Comparison of ENCODE assay signal across 24 mouse cellular contexts in genomic region chr13:91758316-91759048, GRCm38 (mm10). TPM values are rescaled to one million over a fixed set of nuclear protein-coding genes. Genes with fewer than 3 reads are reported as not detected.
A peak's percentile ranks its signal among the peaks of the same experiment; 100 is the strongest.
DNase-seq lines count a peak whose midpoint lies in the region; ATAC-seq and TF ChIP-seq lines count a peak whose summit lies in the region.
"Had no signal": no experiment of that assay in that cellular context is flagged by ENCODE, and none has a peak within 500 bp of the region (broad histone marks: within the 10 kb centered on the region; RNA-seq: fewer than 3 reads in every experiment).

No protein-coding gene starts in this region.

- no peak overlapping the region for H3K9ac ChIP-seq in lung, postnatal 0 days (replicated peaks; ENCODE audit: low read depth)
- no peak overlapping the region for H3K9ac ChIP-seq in intestine, embryonic 16.5 days (ENCODE audit: low read depth, low read length)
- H3K9ac ChIP-seq: embryonic facial prominence, embryonic 12.5 days; forebrain, embryonic 12.5 days; hindbrain, embryonic 13.5 days had no signal

- 35% methylated on average over 7 of the region's 7 CpGs for WGBS in lung, postnatal 0 days
- 54% methylated on average over 7 of the region's 7 CpGs for WGBS in intestine, embryonic 16.5 days

- H3K4me1 ChIP-seq in lung, postnatal 0 days (ENCODE audit: insufficient read depth, low read depth, low read length): no peaks in the 10 kb centered on the region
- no peaks in the 10 kb centered on the region for H3K4me1 ChIP-seq in intestine, embryonic 16.5 days (ENCODE audit: control insufficient read depth, insufficient read depth, low read length)
- H3K4me1 ChIP-seq: embryonic facial prominence, embryonic 12.5 days; forebrain, embryonic 12.5 days; heart, embryonic 10.5 days; hindbrain, embryonic 13.5 days had no signal

- TF ChIP-seq CTCF in lung, postnatal 0 days (IDR thresholded peaks at IDR 0.05): no peak

- no peak overlapping the region for H3K4me3 ChIP-seq in lung, postnatal 0 days (ENCODE audit: low read depth, low read length)
- H3K4me3 ChIP-seq in intestine, embryonic 16.5 days (ENCODE audit: low read length): no peak overlapping the region
- H3K4me3 ChIP-seq: embryonic facial prominence, embryonic 12.5 days; forebrain, embryonic 12.5 days; heart, embryonic 10.5 days; hindbrain, embryonic 13.5 days had no signal

- H3K4me2 ChIP-seq in lung, postnatal 0 days (replicated peaks; ENCODE audit: low read depth, low read length): no peak overlapping the region
- no peak overlapping the region for H3K4me2 ChIP-seq in intestine, embryonic 16.5 days (ENCODE audit: low read depth, low read length)
- H3K4me2 ChIP-seq: embryonic facial prominence, embryonic 12.5 days; forebrain, embryonic 12.5 days; hindbrain, embryonic 13.5 days had no signal

- TF ChIP-seq EP300 in lung, postnatal 0 days (IDR thresholded peaks at IDR 0.05): 0 out of 2 replicates have a peak, but pooled peaks have one; percentile 15

- no peaks in the 10 kb centered on the region for H3K27me3 ChIP-seq in lung, postnatal 0 days (replicated peaks; ENCODE audit: insufficient read depth, low read length)
- H3K27me3 ChIP-seq in intestine, embryonic 16.5 days (replicated peaks; ENCODE audit: control insufficient read depth, insufficient read depth, low read length): no peaks in the 10 kb centered on the region
- H3K27me3 ChIP-seq: CH12.LX; embryonic facial prominence, embryonic 12.5 days; forebrain, embryonic 12.5 days; hindbrain, embryonic 13.5 days; Patski had no signal

- H3K9me3 ChIP-seq in lung, postnatal 0 days (ENCODE audit: low read length): no peaks in the 10 kb centered on the region
- H3K9me3 ChIP-seq in intestine, embryonic 16.5 days (ENCODE audit: control insufficient read depth, low read length): no peaks in the 10 kb centered on the region
- H3K9me3 ChIP-seq: embryonic facial prominence, embryonic 12.5 days; forebrain, embryonic 12.5 days; heart, embryonic 10.5 days; hindbrain, embryonic 13.5 days had no signal

- DNase-seq in frontal cortex, postnatal 10 days (ENCODE audit: low spot score in 2 of 2): no peak
- DNase-seq in lung, postnatal 0 days (ENCODE audit: low spot score): no peak
- DNase-seq in lung, postnatal 14 days: no peak
- no peak for DNase-seq in cerebellum, adult 9-10 months
- no peak for DNase-seq in heart, adult 8-10 months (ENCODE audit: low spot score)
- DNase-seq: adrenal gland, adult 2 months; adrenal gland, postnatal 25 days; cerebellum, adult 2 months; cerebellum, postnatal 14 days; embryo, embryonic 11 days; gastrocnemius, postnatal 36 days; heart, postnatal 14 days had no signal

- H3K36me3 ChIP-seq in lung, postnatal 0 days (ENCODE audit: insufficient read depth, low read length): no peaks in the 10 kb centered on the region
- no peaks in the 10 kb centered on the region for H3K36me3 ChIP-seq in intestine, embryonic 16.5 days (ENCODE audit: control insufficient read depth, insufficient read depth, low read length)
- H3K36me3 ChIP-seq: embryonic facial prominence, embryonic 12.5 days; forebrain, embryonic 12.5 days; heart, embryonic 10.5 days; hindbrain, embryonic 13.5 days had no signal

- H3K27ac ChIP-seq in lung, postnatal 0 days (ENCODE audit: low read length): no peak overlapping the region
- H3K27ac ChIP-seq in intestine, embryonic 16.5 days (ENCODE audit: low read length): no peak overlapping the region
- H3K27ac ChIP-seq: embryonic facial prominence, embryonic 12.5 days; forebrain, embryonic 12.5 days; heart, embryonic 10.5 days; hindbrain, embryonic 13.5 days; hindbrain, postnatal 0 days had no signal

- peak; percentile 50; the same call in 1 of the 2 replicates for ATAC-seq in frontal cortex, adult (ENCODE audit: low TSS enrichment)
- no peak for ATAC-seq in lung, postnatal 0 days
- ATAC-seq in intestine, embryonic 16.5 days: peak; percentile 88
- ATAC-seq: forebrain, embryonic 16.5 days; hindbrain, postnatal 0 days; Patski had no signal

RNA-seq across cellular contexts. Expression of gene Acot12, which starts 17.2 kb away (rescaled TPM):
- polyA plus RNA-seq in lung, postnatal 0 days (2015; fragmentation: Nextera tagmentation; extraction: Ambion mirVana): 0.08 TPM in 1 of 2 replicates, not detected in the other
- 0.53 and 0.87 TPM in 2 replicates for polyA plus RNA-seq in intestine, embryonic 16.5 days (2015; fragmentation: Nextera tagmentation; extraction: Ambion mirVana)
- not detected for total RNA-seq in heart, adult 8-10 months (2022)
- total RNA-seq: common myeloid progenitor, adult 5-6 weeks; gastrocnemius, postnatal 36 days; heart, postnatal 14 days; hematopoietic stem cell, adult 5-6 weeks had no signal
- polyA plus RNA-seq: adrenal gland, adult 2 months; forebrain, embryonic 12.5 days; forebrain, embryonic 16.5 days; heart, embryonic 10.5 days; hindbrain, embryonic 13.5 days; Patski had no signal

RNA-seq across cellular contexts. Expression of gene Zcchc9, which starts 49.0 kb away (rescaled TPM):
- polyA plus RNA-seq in lung, postnatal 0 days (2015; fragmentation: Nextera tagmentation; extraction: Ambion mirVana): 22.3 and 23.9 TPM in 2 replicates
- 26.2 and 30.1 TPM in 2 replicates for polyA plus RNA-seq in intestine, embryonic 16.5 days (2015; fragmentation: Nextera tagmentation; extraction: Ambion mirVana)
- 10 to 100 TPM; 14.6 to 16.1 (median 15.6) TPM for total RNA-seq in heart, adult 8-10 months (2022)
